Mouse (Mus musculus): ENCODE measurements around the gene Renbp. TPM values are rescaled to one million over a fixed set of nuclear protein-coding genes. Genes with fewer than 3 reads are reported as not detected.

Gene Renbp
- polyA plus RNA-seq, 1 experiment = 30.4 TPM

DNA sequence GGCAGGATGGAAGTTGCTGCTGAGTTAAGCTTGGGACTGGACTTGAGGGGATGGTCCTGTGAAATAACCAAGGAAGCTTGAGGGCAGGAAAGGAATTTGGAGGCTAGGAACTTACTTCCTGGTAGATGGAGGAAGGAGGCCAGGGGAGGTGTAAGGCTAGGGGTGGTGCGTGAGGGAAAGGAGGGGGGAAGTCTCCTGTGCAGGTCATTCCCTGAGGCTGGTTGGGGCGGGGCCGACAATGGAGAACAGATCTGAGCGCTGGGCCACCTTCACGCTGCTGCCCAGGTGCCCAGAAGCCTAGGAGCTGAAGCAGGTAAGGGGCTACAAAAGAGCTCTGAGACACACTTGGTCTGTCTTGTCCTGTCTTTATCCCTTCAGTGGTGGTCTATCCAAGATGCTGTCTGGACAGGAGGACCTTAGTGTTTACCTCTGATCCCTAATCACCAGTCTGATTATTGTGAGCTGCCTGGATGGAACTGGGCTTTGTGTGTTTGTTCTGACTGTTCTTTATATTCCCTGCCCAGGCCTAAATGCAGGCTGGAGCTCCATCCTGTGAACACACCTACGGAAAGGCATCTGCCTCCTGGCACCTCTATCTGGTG, 39.0 kb downstream of the Renbp start, which contains the start of gene Avpr2:
TSS of gene Avpr2 (plus strand) at position 552 of the 602 bp plus-strand sequence.
- TF ChIP-seq GATA1 (IDR thresholded peaks at IDR 0.05; ENCODE audit: low read length) = no peak

DNA sequence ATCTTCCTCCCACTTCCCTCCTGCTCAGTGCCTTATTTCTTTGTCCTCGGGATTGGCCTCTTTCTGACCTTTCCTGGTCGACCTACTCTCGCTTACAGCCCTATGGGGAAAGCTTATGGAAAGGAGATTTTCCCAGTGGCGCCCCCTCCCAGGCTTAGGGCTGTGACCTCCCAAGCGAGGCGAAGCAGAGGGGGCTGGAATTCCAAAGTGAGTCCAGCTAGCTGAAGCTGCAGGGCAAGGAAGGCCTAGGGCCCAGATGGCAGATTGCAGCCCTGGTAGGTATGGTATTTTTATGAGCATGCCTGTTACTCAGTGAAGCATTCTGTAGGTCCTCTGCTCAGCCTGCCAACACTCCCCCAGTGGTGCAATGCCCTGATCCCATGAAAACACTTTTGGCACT, 49.2 kb downstream of the Renbp start:
- TF ChIP-seq GATA1 (IDR thresholded peaks at IDR 0.05; ENCODE audit: low read length) = no peak

DNA sequence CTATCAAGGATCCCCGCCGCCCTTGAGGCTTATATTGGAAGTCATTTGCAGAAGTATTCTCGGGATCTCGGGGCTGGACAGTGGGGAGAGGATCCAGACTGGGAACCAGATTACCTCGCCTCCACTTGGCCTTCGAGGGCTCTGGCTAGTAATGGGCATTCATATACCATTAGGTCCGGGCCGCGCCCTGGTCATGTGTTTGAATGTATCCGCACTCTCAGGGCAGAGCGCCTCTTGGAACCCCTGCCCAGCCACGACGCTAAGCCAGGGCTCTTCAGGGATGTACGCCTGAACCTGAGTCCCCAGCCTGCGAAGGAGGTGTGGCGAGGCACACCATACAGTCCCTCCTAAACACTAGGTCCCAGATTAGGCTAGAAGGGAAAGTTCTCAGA, 49.6 kb downstream of the Renbp start:
- no peak for TF ChIP-seq GATA1 (IDR thresholded peaks at IDR 0.05; ENCODE audit: low read length)

DNA sequence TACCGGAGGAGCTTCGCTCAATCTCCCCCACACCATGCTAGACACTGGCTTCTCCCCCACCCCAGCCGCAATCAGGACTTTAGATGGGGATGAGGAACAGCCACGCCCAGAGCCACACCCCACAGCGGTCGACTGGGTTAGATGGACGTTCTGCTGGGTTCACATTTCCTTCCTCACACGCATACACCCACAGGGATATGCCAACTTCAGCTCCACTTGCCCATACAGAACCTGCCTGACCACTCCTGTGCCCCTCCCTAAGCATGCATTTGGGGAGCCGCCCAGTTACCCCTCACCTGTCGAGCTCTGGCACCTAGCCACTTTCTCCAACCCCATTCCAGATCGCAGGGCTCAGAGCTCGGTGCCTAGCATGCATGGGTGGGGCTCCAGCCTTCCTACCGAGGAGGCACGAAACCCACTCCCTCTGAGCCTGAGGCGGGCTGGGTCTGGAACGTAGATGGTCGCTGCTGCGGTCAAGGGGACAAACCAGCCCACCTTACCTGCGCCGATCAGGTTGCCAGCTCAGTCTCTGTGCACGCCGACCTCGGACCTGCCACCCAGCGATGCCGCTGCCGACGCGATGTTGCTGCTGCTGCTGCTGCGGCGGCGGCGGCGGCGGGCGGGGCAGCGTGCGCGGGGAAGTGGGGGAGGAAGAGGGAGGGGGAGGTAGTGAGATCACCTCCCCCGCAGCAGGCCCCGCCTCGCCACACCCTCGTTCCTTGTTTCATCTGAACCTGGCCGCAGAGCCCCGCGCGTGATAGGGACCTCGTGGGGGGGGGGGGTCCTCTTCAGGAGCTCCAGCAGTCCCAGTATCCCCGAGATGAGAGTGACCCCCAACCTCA, 50.2 kb downstream of the Renbp start:
- TF ChIP-seq GATA1 (IDR thresholded peaks at IDR 0.05; ENCODE audit: low read length) = no peak

DNA sequence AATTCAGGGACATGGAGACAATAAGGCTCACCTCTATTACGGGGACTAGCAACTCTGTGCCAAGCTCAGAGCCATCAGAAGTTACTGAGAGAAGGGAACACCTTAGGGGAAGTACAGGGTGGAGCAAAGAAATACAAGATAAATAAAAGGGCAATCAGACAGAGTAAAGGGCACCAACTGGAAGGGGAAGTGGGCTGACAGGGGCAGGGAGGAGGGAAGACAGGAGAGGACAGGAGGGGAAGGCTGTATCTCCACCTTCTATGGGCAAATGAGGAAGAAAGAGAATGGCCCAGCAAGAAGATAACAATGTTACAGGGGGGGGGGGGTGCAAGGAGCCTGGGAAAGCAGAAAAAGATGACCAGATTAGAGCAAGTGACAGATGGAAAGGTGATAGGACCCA, 53.6 kb downstream of the Renbp start:
- TF ChIP-seq GATA1 (IDR thresholded peaks at IDR 0.05; ENCODE audit: low read length) = no peak

DNA sequence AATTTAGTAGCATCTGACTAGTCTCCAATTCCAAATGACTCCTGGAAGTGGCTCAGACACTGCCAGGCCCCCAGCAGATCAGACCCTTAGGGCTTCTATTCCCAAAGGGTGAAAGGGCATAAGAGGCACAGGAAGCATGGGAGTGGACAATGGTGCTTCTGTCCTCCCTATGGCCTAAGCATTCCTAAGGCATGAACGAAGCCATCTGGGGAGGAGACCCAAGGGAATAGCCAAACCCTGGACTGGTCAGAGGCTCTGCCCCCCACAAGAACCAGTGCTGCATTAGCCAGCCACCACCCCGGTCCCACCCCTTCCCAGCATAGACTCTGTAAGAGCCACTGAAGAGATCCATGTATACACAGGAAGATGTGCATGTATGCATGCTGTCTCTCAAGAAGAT, 54.8 kb downstream of the Renbp start:
- no peak for TF ChIP-seq GATA1 (IDR thresholded peaks at IDR 0.05; ENCODE audit: low read length)

Other genes starting within 250 kb of the Renbp start
- gene Bcap31, start 214.7 kb downstream of the Renbp start, polyA plus RNA-seq (2012) = 8.6 and 10.7 TPM in 2 replicates
- 18.2 and 19.9 TPM in 2 replicates for gene Abcd1, start 214.3 kb downstream of the Renbp start, polyA plus RNA-seq (2012)
- not detected in 2 replicates for gene Plxnb3, start 173.8 kb downstream of the Renbp start, polyA plus RNA-seq (2012)
- not detected in 2 replicates for gene Srpk3, start 156.4 kb downstream of the Renbp start, polyA plus RNA-seq (2012)
- gene Idh3g, start 144.0 kb downstream of the Renbp start, polyA plus RNA-seq (2012) = 31.6 and 36.9 TPM in 2 replicates
- gene Ssr4, start 143.8 kb downstream of the Renbp start, polyA plus RNA-seq (2012) = 18.1 and 22.8 TPM in 2 replicates
- gene Pdzd4, start 105.9 kb downstream of the Renbp start, polyA plus RNA-seq (2012) = not detected in 2 replicates
- not detected in 2 replicates for gene Avpr2, start 38.7 kb downstream of the Renbp start, polyA plus RNA-seq (2012)
- not detected in 2 replicates for gene L1cam, start 34.7 kb downstream of the Renbp start, polyA plus RNA-seq (2012)
- gene Arhgap4, start 9.0 kb downstream of the Renbp start, polyA plus RNA-seq (2012) = 0.82 and 1.1 TPM in 2 replicates
- gene Naa10, start 8.9 kb downstream of the Renbp start, polyA plus RNA-seq (2012) = 198 and 297 TPM in 2 replicates
- 168 and 221 TPM in 2 replicates for gene Hcfc1, start 35.5 kb upstream of the Renbp start, polyA plus RNA-seq (2012)
- 306 and 346 TPM in 2 replicates for gene Irak1, start 93.1 kb upstream of the Renbp start, polyA plus RNA-seq (2012)
- gene Opn1mw, start 196.6 kb upstream of the Renbp start, polyA plus RNA-seq (2012) = not detected in 2 replicates
- 45.0 and 52.5 TPM in 2 replicates for gene Mecp2, start 204.5 kb upstream of the Renbp start, polyA plus RNA-seq (2012)
- gene Tex28, start 237.0 kb upstream of the Renbp start, polyA plus RNA-seq (2012) = not detected in 2 replicates
- not detected in 2 replicates for gene Tktl1, start 246.4 kb upstream of the Renbp start, polyA plus RNA-seq (2012)

Data from G1E-ER4 (cell line).